Mouse (Mus musculus) gastrocnemius, postnatal 4 days (tissue): ENCODE measurements around the gene Cnksr3. TPM values are rescaled to one million over a fixed set of nuclear protein-coding genes. Genes with fewer than 3 reads are reported as not detected.

Experiments
- DNase-seq, 2 experiments: peaks; one replicate each; pipeline ENCODE4 v3.0.0; 2021 to 2022; ENCODE audit warnings: low spot score in 2 of 2, mixed read lengths in 2 of 2
- total RNA-seq, 2 experiments: library from RNA; stranded (reverse); gene quantifications; 2 replicates each; pipeline ENCODE4 v1.2.3; 2021

The Cnksr3 gene
- total RNA-seq, 2 experiments from 2014 or later, result 14.1 to 15.3 TPM

DNA sequence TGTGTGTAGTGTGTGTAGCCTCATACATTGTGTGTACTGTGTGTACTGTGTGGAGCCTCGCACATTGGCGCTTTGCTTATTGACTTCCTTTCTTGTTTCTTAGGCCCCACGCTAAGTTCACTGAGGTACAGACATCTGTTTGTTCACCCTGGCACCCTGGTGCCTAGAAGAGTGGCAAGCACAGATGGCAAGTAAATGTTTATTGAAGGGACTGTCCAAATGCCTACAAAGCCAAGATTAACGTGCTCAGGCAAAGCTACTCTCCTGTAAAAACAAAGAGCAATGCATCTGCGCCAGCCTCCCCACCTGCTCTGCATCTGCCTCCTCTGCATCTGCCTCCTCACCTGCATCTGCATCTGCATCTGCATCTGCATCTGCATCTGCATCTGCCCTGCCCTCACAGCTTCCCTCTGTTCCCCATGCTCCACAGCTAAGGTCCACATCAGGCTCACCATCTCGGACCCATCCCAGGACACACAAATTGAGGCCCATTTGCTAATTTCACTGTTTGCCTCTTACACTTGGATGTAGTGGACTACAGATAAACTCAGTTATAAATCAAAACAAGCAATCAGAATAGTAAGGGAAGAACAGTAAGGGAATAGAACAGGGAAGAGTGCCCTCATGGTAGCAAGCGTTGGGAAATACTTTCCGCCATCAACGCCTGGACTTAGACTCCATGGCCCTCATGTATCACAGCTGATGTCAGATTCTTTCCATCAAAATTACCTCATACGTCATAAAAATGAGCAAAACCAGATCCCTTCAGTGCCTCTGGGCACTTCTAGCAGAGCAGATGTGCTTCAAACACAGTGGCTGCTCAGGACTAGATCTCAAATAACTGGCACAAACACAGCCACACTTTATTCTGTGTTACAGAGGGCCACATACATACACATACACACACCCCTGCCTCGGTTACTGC lies 62.1 kb downstream of the Cnksr3 start:
- DNase-seq, result no peak

GRCm38 (mm10) chr10:7145614-7146013 lies 66.4 kb downstream of the Cnksr3 start:
- no peak for DNase-seq

- DNase-seq, result no peak
Measured at GRCm38 (mm10) chr10:7144081-7144783, 67.8 kb downstream of the Cnksr3 start.

DNA sequence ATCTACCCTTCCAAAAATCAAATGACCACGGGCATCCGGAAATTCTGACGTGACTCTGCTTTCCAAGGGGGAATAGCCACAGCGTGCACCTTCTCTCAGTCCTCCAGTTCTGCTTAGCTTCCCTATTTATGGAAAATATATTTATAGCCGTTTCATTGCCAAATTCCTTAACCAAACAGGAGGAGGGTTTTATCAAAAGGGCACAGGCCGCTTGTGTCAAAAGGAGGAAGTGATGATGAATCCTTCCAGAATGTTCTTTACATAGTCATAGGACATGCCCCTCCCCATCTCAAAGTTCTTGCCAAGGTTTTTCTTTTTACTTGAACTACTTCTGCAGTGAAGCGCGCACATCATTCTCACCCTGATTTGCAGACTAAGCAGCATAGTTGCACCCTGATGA lies 69.8 kb downstream of the Cnksr3 start:
- DNase-seq, result no peak

DNA sequence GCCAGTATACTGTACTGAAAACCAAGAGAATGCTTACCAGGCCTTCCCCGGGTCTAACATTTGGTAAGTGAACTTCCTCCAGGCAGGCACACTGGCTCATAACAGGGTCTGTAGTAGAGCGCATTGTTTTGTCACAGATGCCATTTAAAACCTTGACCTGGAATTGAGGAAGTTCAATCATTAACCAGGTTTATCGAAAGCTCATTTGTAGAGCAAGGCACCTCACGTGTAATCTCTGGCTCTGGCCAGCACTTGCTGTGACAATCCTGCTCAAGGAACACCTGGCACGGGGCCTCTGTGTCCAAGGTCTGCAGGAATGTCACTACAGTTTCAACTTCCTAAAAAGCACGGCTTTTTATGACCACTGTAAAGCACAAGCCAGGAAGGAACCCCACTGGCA lies 71.8 kb downstream of the Cnksr3 start:
- no peak for DNase-seq

- no peak for DNase-seq
Measured at GRCm38 (mm10) chr10:7138049-7138448, 74.0 kb downstream of the Cnksr3 start.

- no peak for DNase-seq
Measured at GRCm38 (mm10) chr10:7135751-7136150, 76.3 kb downstream of the Cnksr3 start.

GRCm38 (mm10) chr10:7133005-7133404 lies 79.0 kb downstream of the Cnksr3 start:
- no peak for DNase-seq

GRCm38 (mm10) chr10:7131441-7131840 lies 80.6 kb downstream of the Cnksr3 start:
- no peak for DNase-seq

- no peak for DNase-seq
Measured at GRCm38 (mm10) chr10:7127828-7128227, 84.2 kb downstream of the Cnksr3 start.

GRCm38 (mm10) chr10:7126882-7127281 lies 85.2 kb downstream of the Cnksr3 start:
- DNase-seq, result no peak

DNA sequence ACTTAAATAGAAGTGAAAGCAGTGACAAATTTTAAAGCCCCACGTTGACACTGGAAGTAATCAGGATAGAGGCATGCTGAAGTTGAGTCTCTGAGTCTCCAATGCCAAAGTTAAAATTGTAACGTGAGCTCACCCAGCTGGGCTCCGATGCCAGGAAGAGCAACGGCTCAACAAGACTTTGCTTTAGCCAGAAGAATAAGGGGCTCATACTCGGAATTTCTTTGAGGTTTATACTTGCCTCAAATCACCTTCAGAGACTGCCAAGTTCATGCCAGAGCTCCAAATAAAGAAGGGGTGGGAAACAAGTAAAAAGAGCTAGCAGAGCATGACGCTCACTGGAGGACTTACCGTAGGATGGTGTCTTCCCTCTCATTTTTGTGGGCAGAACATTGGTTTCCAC lies 85.8 kb downstream of the Cnksr3 start:
- no peak for DNase-seq

- DNase-seq, result no peak
Measured at GRCm38 (mm10) chr10:7124993-7125392, 87.0 kb downstream of the Cnksr3 start.

DNA sequence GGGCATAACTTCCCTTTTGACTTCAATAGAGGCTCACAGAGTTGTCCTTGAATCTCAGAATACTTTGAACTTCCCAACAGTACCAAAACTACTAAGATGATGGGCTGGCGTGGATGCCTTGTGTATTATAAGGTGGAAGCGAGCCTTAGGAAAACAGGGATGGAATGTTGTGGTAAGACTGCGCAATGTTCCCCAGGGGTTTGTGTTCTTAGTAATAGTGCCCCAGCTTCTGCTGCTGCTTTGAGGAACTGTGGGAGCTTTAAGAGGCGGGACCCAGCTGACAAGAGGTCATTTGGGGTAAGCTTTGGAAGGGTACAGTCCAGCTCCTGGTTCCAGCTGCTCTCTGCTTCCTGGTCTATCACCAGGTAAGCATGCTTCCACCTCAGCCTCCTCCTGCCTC lies 89.7 kb downstream of the Cnksr3 start:
- no peak for DNase-seq

DNA sequence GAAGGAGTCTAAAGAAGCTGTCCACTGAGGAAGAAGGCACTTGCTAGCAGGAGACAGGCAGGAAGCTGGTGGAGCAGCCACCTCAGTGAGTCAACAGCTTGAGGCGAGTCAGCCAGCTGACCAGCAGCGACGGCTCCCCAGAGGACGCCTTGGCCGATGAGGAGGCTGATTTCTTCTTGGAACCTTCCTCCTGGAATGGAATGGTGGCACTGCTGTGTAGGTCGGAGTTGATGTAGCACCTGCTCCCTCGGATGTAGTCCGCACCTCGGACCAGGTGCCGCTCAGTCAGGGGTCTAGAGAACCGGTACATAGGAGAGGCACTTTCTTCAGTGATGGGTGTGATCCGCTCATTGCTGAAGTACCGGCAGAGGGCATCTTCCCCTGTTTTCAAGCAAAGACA lies 91.8 kb downstream of the Cnksr3 start:
- DNase-seq, result no peak

DNA sequence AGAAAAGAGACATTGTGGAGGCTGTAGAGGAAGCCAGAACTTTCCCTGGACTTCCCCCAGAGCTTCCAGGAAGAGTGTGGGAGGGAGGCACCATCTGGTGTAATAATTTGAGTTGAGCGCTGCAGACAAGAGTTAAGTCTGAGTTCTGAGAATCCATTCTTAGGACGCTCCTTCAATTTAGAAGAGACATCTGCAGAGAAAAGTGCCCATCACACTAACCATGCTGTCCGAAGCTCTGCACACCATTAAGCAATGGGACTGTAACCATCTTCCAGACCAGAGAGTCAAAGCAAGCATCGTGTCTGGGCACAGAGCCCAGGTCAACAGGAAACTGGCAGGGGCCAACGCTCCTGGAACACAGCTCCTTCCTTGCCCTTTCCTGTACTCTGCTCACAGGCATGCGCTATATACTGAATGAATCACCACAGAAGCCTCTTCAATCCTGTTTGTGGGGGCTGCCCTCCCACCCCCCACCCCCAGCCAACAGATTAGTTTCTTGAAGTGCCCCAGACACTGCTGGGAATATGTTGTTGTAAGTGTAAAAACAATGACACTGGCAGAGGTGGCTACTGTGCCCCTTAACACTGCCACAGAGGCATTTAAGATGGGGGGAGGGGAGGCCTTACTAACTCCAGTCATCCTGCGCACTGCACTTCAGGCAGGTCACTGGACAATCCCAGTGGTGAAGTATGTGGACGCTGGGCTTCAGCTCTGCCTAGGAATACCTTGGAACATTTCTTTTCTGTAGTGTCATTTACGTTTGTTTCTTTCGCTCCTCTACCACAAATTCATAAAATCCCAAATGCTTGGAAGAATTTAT lies 93.6 kb downstream of the Cnksr3 start:
- DNase-seq, result peak in 1 of 2 experiments; percentile 64

GRCm38 (mm10) chr10:7117785-7118184 lies 94.3 kb downstream of the Cnksr3 start:
- no peak for DNase-seq

GRCm38 (mm10) chr10:7114796-7115195 lies 97.2 kb downstream of the Cnksr3 start:
- no peak for DNase-seq

DNA sequence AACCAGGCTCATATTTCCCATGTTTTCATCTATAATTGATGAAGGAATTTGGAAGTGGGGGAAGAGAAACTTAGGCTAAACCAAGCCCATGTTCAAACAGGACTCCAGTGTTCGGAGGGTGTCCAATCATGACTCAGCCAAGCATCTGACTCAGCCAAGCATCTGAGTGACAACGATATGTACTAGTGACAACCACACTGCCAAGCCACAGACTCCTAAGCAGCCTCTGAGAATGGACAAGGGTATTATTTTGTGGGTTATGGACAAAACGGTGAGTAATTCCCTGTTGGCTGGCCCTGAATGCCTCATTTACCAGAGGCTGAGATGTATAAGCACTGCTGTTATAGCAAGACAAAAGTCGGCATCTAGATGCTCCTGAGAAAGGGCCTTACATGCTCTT lies 98.3 kb downstream of the Cnksr3 start:
- no peak for DNase-seq

DNA sequence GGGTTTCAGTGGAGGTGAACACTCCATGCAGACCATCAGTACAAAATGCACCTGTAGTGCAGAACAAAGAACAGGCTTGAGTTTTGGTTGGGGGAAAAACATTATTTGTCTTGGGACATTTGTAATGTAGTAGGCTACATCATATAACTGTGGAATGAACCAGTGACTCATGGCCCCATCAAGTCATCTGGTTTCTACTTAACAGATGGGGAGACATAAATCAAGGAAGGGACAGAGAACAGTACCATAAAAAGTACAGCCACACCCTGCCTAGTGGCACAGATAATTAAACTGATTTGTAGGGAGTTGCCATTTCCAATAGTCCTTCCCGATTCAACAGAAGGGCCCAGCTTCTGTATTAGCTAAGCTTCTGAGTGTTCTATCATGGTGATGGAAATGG lies 98.9 kb downstream of the Cnksr3 start:
- no peak for DNase-seq

GRCm38 (mm10) chr10:7111462-7112000 lies 100.5 kb downstream of the Cnksr3 start:
- no peak for DNase-seq
